Mouse (Mus musculus): ENCODE data around the gene Mark4. TPM values are rescaled to one million over a fixed set of nuclear protein-coding genes. Genes with fewer than 3 reads are reported as not detected.
A peak's percentile ranks its signal among the peaks of the same experiment; 100 is the strongest.

Mark4 gene
- polyA plus RNA-seq, 1 experiment from 2014 or later, result 16.4 TPM

DNA sequence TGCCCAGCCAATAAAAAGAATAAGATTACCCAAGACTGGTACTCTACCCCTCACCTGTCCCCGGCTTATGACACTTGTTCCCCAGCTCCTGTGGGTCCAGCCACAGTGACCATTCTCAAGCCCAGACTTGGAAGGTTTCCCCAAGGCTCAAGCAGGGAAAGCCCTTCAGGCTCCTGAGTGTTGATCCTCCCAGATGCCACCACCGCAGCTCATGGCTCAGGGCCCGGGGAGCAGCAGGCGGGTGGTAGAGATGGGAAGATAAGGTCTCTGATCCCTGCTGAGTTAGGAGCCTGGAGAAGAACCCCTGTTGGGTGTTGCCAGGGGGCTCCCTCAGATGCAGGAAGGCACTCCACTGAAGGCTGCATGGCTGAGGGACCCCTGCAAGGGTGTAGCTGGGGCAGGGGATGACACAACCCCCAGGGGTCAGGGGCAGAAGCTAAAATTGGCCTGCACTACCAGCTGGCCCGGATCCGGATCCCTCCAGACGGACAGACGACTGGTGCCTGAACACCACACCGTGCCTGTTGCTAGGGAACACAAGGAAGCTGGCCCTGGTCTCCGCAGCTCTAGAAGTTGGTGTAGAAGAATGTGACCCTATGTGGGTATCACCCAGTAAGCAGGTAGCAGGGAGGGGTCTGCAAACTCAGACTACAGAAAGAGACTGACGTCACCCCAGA, 2.7 kb downstream of the Mark4 start:
- Histone ChIP-seq H3K36me3 (peaks cover 27% of the 10 kb centered on the region), H3K4me1 (peaks cover 29% of the 10 kb centered on the region), H3K4me3 (no peak overlapping the region), H3K9me3 (no peaks in the 10 kb centered on the region; the same call in 1 of the 2 replicates), H3K27ac (replicated peaks) (no peak overlapping the region), H3K9ac (replicated peaks) (no peak overlapping the region), H3K27me3 (no peaks in the 10 kb centered on the region; the same call in 1 of the 2 replicates), H3K4me2 (replicated peaks) (no peak overlapping the region)
- WGBS, result 74% methylated on average over 11 of the region's 11 CpGs
- ATAC-seq (ENCODE audit: low FRiP score, low read depth), result no peak

DNA sequence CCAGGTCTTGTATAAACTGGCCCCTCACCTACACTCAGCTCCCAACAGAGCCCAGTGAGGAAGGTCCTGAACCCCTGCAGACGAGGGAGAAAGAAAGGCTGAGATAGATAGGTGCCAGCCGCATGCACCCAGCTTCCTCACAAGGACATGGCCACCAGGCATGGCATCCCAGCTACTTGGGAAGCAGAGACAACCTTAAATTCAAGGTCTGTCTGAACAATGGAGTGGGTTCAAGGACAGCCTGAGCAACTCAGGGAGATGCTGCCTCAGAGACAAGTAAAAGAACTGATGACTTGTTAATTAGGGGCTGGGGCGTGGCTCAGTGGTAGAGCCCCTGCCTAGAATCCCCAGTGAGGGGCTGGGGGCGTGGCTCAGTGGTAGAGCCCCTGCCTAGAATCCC, 3.4 kb downstream of the Mark4 start:
- Histone ChIP-seq H3K4me1 (peaks cover 29% of the 10 kb centered on the region), H3K36me3 (peaks cover 35% of the 10 kb centered on the region), H3K27ac (replicated peaks) (no peak overlapping the region), H3K9me3 (no peaks in the 10 kb centered on the region; the same call in 1 of the 2 replicates), H3K9ac (replicated peaks) (no peak overlapping the region), H3K4me3 (no peak overlapping the region), H3K4me2 (replicated peaks) (no peak overlapping the region), H3K27me3 (no peaks in the 10 kb centered on the region)
- ATAC-seq (ENCODE audit: low FRiP score, low read depth), result no peak
- 93% methylated on average over 4 of the region's 4 CpGs for WGBS

DNA sequence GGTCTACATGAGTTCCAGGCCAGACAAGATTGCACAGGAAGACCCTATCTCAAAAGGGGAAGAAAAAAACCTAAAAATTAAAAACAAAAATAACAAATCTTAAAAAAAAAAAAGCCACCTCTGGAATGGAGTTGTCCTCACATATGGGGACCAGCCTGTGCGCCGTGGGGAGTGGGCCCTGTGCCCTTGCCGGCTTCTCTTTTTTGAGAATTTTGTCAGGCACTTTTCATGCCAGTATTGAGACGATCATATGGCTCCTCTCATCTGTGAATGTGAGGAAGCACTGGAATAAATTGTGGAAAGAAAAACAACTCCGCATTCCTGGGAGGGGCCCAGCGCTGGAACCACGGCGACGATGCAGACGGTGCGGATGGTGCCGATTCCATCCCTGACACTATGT, 9.5 kb downstream of the Mark4 start:
- WGBS, result 84% methylated on average over 12 of the region's 12 CpGs
- Histone ChIP-seq H3K9me3 (no peaks in the 10 kb centered on the region; the same call in 1 of the 2 replicates), H3K4me3 (no peak overlapping the region), H3K27ac (replicated peaks) (no peak overlapping the region), H3K4me1 (no peaks in the 10 kb centered on the region), H3K4me2 (replicated peaks) (no peak overlapping the region), H3K36me3 (peaks cover 80% of the 10 kb centered on the region), H3K27me3 (no peaks in the 10 kb centered on the region), H3K9ac (replicated peaks) (no peak overlapping the region)
- no peak for ATAC-seq (ENCODE audit: low FRiP score, low read depth)

DNA sequence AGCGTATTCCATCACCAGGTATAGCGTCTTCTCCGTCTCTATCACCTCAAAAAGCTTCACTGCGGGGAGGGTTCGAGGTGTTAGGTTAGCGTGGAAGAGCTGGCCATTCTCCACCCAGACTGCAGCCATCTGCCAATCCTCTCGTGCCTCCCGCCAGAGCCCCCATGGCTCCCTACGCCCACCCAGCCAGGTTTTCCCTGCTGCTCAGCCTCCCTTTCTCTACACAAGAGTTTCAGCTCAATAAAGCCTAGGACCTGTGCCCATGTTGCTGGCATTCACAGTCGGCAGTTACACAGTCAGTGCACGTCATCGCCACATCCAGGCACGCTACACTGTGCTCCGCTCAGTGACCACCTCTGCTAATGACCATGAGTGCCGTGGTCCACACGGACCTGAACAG, 10.9 kb downstream of the Mark4 start:
- no peak for ATAC-seq (ENCODE audit: low FRiP score, low read depth)

DNA sequence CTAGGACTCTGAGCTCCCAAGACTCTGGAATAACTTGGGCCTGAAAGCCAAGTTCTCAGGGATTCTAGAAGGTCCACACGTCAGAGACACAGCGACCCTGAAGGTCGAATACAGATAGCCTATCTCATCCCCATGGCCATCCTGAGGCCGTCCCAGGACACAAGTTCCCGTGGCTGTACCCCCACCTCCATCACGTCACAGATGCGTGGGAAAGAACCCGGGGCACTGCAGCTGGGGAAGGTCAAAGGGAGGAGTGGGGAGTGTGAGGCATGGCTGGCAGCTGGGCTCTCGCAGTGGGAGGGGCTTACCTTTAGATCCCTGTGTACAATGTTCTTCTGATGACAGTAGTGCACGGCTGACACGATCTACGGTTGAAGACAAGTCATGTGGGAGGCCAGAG, 13.8 kb downstream of the Mark4 start:
- H3K36me3 ChIP-seq, result peaks cover 89% of the 10 kb centered on the region
- no peak overlapping the region for H3K9ac ChIP-seq (replicated peaks)
- no peaks in the 10 kb centered on the region for H3K9me3 ChIP-seq
- H3K4me1 ChIP-seq, result no peaks in the 10 kb centered on the region
- no peak overlapping the region for H3K4me3 ChIP-seq
- ATAC-seq (ENCODE audit: low FRiP score, low read depth), result no peak
- no peak overlapping the region for H3K27ac ChIP-seq (replicated peaks)
- no peaks in the 10 kb centered on the region for H3K27me3 ChIP-seq
- WGBS, result 89% methylated on average over 12 of the region's 12 CpGs
- no peak overlapping the region for H3K4me2 ChIP-seq (replicated peaks)

More for the DNA sequence above, 10.9 kb downstream of the Mark4 start:
- no peaks in the 10 kb centered on the region for H3K4me1 ChIP-seq
- no peaks in the 10 kb centered on the region for H3K27me3 ChIP-seq
- WGBS, result 93% methylated on average over 16 of the region's 16 CpGs
- H3K27ac ChIP-seq (replicated peaks), result no peak overlapping the region
- no peak overlapping the region for H3K4me2 ChIP-seq (replicated peaks)
- peaks cover 89% of the 10 kb centered on the region for H3K36me3 ChIP-seq
- H3K4me3 ChIP-seq, result no peak overlapping the region
- H3K9me3 ChIP-seq, result no peaks in the 10 kb centered on the region; the same call in 1 of the 2 replicates
- H3K9ac ChIP-seq (replicated peaks), result 0 out of 2 replicates have a peak overlapping the region, but pooled peaks have one; percentile 11

DNA sequence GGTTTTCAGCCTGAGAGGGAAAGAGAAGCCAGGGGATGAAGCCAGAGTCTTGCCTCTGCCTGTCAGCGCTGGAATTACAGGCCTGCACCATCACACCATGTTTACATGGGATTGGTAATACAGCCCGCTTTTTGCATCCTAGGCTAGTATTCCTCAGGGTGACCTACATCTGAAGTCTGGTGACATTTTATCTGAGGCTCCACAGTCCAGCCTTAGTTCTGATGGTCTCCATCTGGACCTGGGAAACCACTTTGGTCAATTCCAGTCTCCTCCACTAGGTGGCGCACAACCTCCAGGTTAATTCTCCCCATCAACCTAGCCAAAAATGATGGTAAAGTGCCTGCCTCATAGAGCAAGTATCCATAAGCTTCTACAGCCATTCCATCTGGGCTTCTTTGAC, 15.3 kb downstream of the Mark4 start:
- H3K27me3 ChIP-seq, result no peaks in the 10 kb centered on the region
- ATAC-seq (ENCODE audit: low FRiP score, low read depth), result 0 out of 2 replicates have a peak, but pooled peaks have one; percentile 27

DNA sequence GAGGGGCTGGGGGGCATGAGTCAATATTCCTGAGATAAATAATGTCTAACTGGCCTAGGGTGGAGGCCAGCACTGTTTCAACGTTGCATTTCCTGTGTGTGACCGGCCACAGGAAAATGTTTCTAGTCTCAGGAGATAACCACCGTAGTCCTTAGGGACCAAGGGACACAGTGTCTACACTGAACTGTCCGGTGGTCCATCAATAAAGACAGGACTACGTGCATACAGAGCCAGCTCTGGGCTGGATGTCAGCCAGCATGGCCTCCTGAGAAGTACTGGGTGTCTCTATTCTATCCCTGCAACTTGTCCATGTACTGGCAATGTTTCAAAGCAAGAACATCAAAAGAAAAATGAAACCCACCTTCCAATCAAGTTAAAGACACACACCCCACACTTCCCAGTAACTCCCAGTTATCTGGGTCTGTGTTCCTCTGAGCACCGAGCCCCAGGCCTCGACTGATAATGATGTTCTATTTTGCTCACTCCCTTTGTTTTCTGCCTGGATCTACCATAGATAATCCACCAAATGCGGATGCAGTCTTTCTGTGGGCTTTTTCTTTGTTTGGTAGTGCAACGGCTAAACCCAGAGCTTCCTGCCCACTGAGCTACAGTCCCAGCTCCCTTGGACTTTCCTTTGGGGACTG, 17.1 kb downstream of the Mark4 start:
- no peak for ATAC-seq (ENCODE audit: low FRiP score, low read depth)
- Histone ChIP-seq H3K4me3 (no peak overlapping the region), H3K9me3 (no peaks in the 10 kb centered on the region), H3K27me3 (no peaks in the 10 kb centered on the region), H3K4me1 (no peaks in the 10 kb centered on the region), H3K4me2 (replicated peaks) (no peak overlapping the region), H3K36me3 (peaks cover 82% of the 10 kb centered on the region), H3K27ac (replicated peaks) (no peak overlapping the region), H3K9ac (replicated peaks) (no peak overlapping the region)
- WGBS, result 89% methylated on average over 9 of the region's 9 CpGs

More for the DNA sequence above, 15.3 kb downstream of the Mark4 start:
- Histone ChIP-seq H3K9me3 (no peaks in the 10 kb centered on the region), H3K9ac (replicated peaks) (no peak overlapping the region), H3K27ac (replicated peaks) (no peak overlapping the region), H3K36me3 (peaks cover 84% of the 10 kb centered on the region), H3K4me1 (no peaks in the 10 kb centered on the region), H3K4me2 (replicated peaks) (no peak overlapping the region), H3K4me3 (no peak overlapping the region)
- 37% methylated on average over 3 of the region's 3 CpGs for WGBS

DNA sequence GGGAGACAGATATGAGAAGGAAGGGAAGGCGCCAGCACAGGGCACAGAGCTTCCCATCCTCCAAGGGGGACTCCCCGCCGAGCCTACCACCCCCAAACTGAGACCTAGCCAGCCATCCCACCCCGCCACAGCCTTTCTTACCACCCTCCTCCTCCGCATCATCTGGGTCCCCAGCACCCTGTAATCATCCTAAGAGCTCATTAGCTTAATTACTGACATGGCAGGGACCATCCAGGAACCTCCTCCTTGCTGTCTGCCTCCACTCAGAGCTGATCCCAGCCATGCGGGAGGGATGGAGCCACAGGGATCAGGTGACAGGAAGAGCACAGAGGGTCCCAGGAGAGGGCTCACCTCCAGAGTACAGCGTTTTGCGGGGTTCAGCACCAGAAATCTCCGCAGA, 21.6 kb downstream of the Mark4 start:
- no peak overlapping the region for H3K27ac ChIP-seq (replicated peaks)
- H3K4me2 ChIP-seq (replicated peaks), result no peak overlapping the region
- WGBS, result 85% methylated on average over 9 of the region's 9 CpGs
- no peak for ATAC-seq (ENCODE audit: low FRiP score, low read depth)
- no peaks in the 10 kb centered on the region for H3K27me3 ChIP-seq
- H3K4me3 ChIP-seq, result no peak overlapping the region
- H3K9ac ChIP-seq (replicated peaks), result no peak overlapping the region
- no peaks in the 10 kb centered on the region for H3K9me3 ChIP-seq
- no peaks in the 10 kb centered on the region for H3K4me1 ChIP-seq
- peaks cover 93% of the 10 kb centered on the region for H3K36me3 ChIP-seq

DNA sequence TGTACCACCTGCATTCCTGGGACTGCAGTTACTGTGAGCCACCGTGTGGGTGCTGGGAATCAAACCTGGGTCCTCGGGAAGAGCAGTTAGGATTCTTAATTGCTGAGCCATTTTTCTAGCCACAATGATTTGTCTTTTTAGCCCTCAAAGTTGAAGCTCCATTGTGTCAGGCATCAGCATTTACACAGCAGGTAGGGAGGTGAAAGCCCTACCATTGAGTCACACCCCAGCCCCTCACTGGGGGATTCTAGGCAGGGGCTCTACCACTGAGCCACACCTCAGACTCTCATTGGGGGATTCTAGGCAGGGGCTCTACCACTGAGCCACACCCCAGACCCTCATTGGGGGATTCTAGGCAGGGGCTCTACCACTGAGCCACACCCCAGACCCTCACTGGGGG, 22.3 kb downstream of the Mark4 start:
- Histone ChIP-seq H3K27me3 (no peaks in the 10 kb centered on the region), H3K9ac (replicated peaks) (no peak overlapping the region), H3K4me3 (no peak overlapping the region), H3K27ac (replicated peaks) (no peak overlapping the region), H3K36me3 (peaks cover 93% of the 10 kb centered on the region), H3K4me1 (no peaks in the 10 kb centered on the region), H3K9me3 (no peaks in the 10 kb centered on the region), H3K4me2 (replicated peaks) (no peak overlapping the region)
- no peak for ATAC-seq (ENCODE audit: low FRiP score, low read depth)
- 95% methylated on average over 2 of the region's 2 CpGs for WGBS

DNA sequence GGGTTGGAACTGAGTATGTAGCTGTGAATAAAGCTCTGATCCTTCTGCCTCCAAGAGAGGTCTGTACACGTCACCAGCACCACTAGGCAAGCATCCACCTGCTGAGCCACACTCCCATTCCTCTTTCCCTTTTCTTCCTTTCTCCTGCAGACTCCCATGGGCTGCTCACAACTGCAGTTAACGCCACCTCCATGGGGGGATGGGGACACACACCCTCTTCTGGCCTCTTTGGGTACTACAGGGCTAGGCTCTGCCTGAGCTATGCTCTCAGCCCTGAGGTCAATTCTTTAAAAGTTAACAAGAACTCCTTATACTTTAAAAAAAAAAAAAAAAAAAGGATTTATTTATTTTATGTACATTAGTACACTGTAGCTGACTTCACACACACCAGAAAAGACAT, 26.1 kb downstream of the Mark4 start:
- H3K27ac ChIP-seq (replicated peaks), result no peak overlapping the region
- no peaks in the 10 kb centered on the region for H3K9me3 ChIP-seq
- H3K4me2 ChIP-seq (replicated peaks), result no peak overlapping the region
- ATAC-seq (ENCODE audit: low FRiP score, low read depth), result no peak
- H3K27me3 ChIP-seq, result no peaks in the 10 kb centered on the region
- no peaks in the 10 kb centered on the region for H3K4me1 ChIP-seq
- 98% methylated on average over 2 of the region's 2 CpGs for WGBS
- peaks cover 100% of the 10 kb centered on the region for H3K36me3 ChIP-seq
- H3K4me3 ChIP-seq, result no peak overlapping the region
- no peak overlapping the region for H3K9ac ChIP-seq (replicated peaks)

DNA sequence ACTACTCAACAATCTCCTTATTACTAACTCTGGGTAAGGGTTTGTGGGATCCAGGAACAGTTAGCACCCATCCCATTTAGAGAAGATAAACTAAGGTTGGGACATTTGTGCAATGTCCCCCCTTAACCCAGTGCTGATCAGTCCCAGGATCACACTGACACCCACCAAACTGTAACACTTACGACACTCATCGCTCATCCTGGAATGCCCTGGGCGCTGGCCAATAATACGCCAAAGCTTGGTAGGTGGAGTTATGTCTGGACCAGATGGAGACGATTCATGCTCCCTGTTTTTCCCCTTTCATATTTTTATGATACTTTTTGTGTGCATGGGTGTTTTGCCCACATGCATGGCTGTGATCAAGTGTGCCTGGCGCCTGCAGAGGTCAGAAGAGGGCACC, 28.2 kb downstream of the Mark4 start:
- Histone ChIP-seq H3K27me3 (no peaks in the 10 kb centered on the region), H3K4me3 (no peak overlapping the region), H3K4me2 (replicated peaks) (no peak overlapping the region), H3K4me1 (no peaks in the 10 kb centered on the region), H3K36me3 (peaks cover 100% of the 10 kb centered on the region), H3K27ac (replicated peaks) (no peak overlapping the region), H3K9me3 (no peaks in the 10 kb centered on the region), H3K9ac (replicated peaks) (no peak overlapping the region)
- ATAC-seq (ENCODE audit: low FRiP score, low read depth), result no peak
- 96% methylated on average over 6 of the region's 6 CpGs for WGBS

DNA sequence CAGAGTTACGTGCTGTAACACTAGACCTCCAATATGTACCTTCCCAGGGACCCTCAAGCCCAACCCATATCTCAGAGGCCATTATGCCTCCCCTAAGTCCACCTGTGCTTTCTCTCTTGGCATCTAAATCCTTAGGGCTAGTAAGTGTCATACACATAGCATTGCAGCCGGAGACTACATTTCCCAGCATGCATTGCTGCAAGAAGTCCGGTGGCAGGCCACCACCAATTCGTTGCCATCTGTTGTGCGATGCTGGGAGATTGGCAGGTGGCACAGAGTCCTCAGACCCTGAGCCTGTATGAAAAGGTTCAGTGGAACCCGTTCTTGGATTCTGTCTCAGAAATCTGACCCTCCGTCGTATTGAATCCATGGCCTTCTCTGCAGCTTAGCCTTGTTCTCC, 28.9 kb downstream of the Mark4 start:
- Histone ChIP-seq H3K9ac (replicated peaks) (no peak overlapping the region), H3K4me2 (replicated peaks) (no peak overlapping the region), H3K36me3 (peaks cover 99% of the 10 kb centered on the region), H3K9me3 (no peaks in the 10 kb centered on the region), H3K4me1 (no peaks in the 10 kb centered on the region), H3K4me3 (no peak overlapping the region), H3K27ac (replicated peaks) (no peak overlapping the region), H3K27me3 (no peaks in the 10 kb centered on the region)
- WGBS, result 74% methylated on average over 8 of the region's 8 CpGs
- ATAC-seq (ENCODE audit: low FRiP score, low read depth), result no peak
